Mouse (Mus musculus) cerebellum, adult 2 months (tissue): ENCODE results near the gene Ksr1. TPM values are rescaled to one million over a fixed set of nuclear protein-coding genes. Genes with fewer than 3 reads are reported as not detected.

ENCODE experiments used
- DNase-seq, 2 experiments: peaks; one replicate each; pipeline ENCODE4 v3.0.0; 2021
- H3K27ac ChIP-seq: fragments of 200-500 bp; 2 replicates; pipeline ENCODE4 v1.5.1; 2012; ENCODE audit warnings: low read length, control low read depth, inconsistent platforms; ENCODE audit not compliant: insufficient read depth
- H3K27me3 ChIP-seq: fragments of 200-500 bp; 2 replicates; pipeline ENCODE4 v1.6.1; 2012; ENCODE audit warnings: inconsistent platforms, mild to moderate bottlenecking, low read length, moderate library complexity; ENCODE audit not compliant: control insufficient read depth, insufficient read depth
- H3K4me1 ChIP-seq: fragments of 200-500 bp; 2 replicates; pipeline ENCODE4 v1.6.1; 2011; ENCODE audit warnings: low read length; ENCODE audit not compliant: control insufficient read depth, insufficient read depth
- H3K4me3 ChIP-seq: fragments of 200-500 bp; replicated peaks from 2 replicates; pipeline ENCODE3; 2011; ENCODE audit warnings: mild to moderate bottlenecking, low read depth, low read length, control low read depth; ENCODE audit not compliant: insufficient read depth
- CTCF ChIP-seq: fragments of 200-500 bp; IDR thresholded peaks from 2 replicates; pipeline ENCODE4 v1.5.1; 2011; ENCODE audit warnings: low read depth, mild to moderate bottlenecking, control low read depth, low read length, moderate library complexity, borderline replicate concordance; ENCODE audit not compliant: insufficient read depth
- POLR2A ChIP-seq: fragments of 200-500 bp; IDR thresholded peaks from 2 replicates; pipeline ENCODE4 v1.6.1; 2011; ENCODE audit warnings: low read length, control low read depth, borderline replicate concordance; ENCODE audit not compliant: insufficient read depth
- WGBS: fragments of 180-500 bp; shearing (Covaris S2); methylation state at CpG from one replicate; pipeline ENCODE4 v1.1.7; 2018; 5-methylcytosine and 5-hydroxymethylcytosine counted together
- polyA plus RNA-seq: library from polyadenylated mRNA; depleted of rRNA; stranded (reverse); fragments of >200 nt; gene quantifications from 2 replicates; pipeline ENCODE4 v1.2.3, GENCODE M21; 2012

Gene Ksr1
- polyA plus RNA-seq, 1 experiment: 23.2 TPM

GRCm38 (mm10) chr11:79020535-79021045 is 125.6 kb downstream of the Ksr1 start:
- no peak for TF ChIP-seq CTCF
- TF ChIP-seq POLR2A: no peak
- DNase-seq: no peak
- 75% methylated on average over 21 of the region's 21 CpGs for WGBS
- Histone ChIP-seq H3K27me3 (no peaks in the 10 kb centered on the region), H3K27ac (no peak overlapping the region), H3K4me1 (no peaks in the 10 kb centered on the region; the same call in 1 of the 2 replicates), H3K4me3 (no peak overlapping the region)

- Histone ChIP-seq H3K27ac (no peak overlapping the region), H3K4me1 (no peaks in the 10 kb centered on the region; the same call in 1 of the 2 replicates), H3K27me3 (no peaks in the 10 kb centered on the region), H3K4me3 (no peak overlapping the region)
- TF ChIP-seq POLR2A (no peak), CTCF (peak; percentile 28; the same call in 1 of the 2 replicates)
- DNase-seq: no peak
- WGBS: 69% methylated on average over 17 of the region's 17 CpGs
Measured at GRCm38 (mm10) chr11:79019839-79020534, 126.2 kb downstream of the Ksr1 start.

DNA sequence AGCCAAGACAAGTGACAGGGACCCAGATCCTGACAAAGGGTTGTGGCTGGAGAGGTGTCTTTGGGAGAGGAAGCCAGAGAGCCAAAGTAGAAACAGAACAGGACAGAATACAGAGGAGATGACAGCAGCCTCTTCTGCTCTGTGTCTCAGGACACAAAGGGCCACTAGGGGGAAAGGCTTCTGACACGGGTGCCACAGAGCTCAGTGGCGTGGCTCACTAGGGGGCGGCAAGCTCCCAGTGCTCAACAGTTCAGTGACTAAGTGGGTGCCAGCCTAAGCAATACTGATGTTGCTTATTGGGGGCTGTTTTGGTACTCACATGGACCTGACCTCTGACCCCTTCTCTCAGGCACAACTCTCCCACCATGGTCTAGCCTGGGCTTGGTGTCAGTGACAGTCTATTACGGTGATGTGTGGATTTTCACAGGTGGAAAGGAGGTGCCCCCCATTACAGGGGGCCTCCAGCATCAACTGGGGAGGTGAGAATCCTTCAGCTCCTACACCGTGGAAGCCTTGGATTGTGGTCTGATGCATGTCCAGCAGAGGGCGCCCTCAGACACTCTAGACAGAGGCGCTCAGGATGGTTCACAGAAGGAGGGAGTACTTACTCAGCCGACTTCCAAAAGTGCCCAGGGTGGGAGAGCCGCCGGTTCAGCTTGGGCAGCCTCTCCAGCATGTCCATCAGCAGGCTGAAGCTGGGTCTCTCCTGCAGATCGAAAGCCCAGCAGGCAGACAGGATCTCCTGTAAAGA is 127.1 kb downstream of the Ksr1 start:
- no peaks in the 10 kb centered on the region for H3K27me3 ChIP-seq
- no peaks in the 10 kb centered on the region; the same call in 1 of the 2 replicates for H3K4me1 ChIP-seq
- peak; percentile 32 to 64 for DNase-seq
- no peak overlapping the region for H3K27ac ChIP-seq
- no peak overlapping the region for H3K4me3 ChIP-seq
- WGBS: 54% methylated on average over 11 of the region's 11 CpGs
- no peak for TF ChIP-seq POLR2A
- peak; percentile 69 for TF ChIP-seq CTCF

DNA sequence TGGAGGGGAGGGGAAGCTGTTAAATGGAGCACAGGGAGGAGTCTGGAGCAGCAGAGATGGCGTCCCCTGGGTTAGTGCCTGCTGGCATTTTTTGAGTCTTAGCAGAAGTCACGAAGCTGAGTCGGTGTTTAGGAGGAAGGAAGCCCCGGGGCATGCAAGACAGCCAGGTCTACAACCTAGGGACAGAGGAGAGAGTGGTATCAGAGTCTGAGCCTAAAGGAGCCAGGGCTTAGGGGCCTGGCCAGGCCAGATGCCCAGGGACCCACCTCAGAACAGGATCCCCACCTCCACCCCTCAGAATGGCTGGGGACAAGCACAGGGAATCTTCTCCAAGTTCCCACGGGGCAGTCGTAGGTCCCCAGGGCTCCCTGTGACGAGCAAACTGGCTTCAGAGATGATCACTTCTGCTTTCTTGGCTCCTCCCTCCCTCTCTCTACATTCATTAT is 129.0 kb downstream of the Ksr1 start:
- no peak overlapping the region for H3K27ac ChIP-seq
- H3K27me3 ChIP-seq: no peaks in the 10 kb centered on the region
- no peaks in the 10 kb centered on the region; the same call in 1 of the 2 replicates for H3K4me1 ChIP-seq
- no peak for TF ChIP-seq POLR2A
- no peak for TF ChIP-seq CTCF
- H3K4me3 ChIP-seq: no peak overlapping the region
- 63% methylated on average over 7 of the region's 7 CpGs for WGBS
- DNase-seq: no peak

DNA sequence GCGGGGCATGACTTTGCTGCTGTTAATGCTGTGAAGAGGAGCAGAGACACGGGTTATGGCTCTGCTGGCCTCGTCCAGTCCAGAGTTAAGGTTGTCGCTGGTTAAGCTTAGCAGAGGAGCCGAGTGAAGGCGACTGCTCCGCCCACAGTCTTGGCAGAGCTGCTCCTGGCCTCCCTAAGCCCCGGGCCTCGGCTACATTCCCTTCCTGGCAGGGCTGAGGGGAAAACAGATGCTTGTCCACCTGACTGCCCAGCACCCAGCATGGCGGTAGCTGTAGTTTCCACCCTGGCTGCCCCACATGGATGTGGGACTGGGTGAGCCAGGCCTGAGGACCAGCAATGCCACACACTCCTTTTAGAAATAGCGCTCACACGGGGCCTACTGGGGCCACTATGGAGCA is 130.0 kb downstream of the Ksr1 start:
- H3K27ac ChIP-seq: no peak overlapping the region
- no peak for DNase-seq
- H3K4me3 ChIP-seq: no peak overlapping the region
- TF ChIP-seq POLR2A: no peak
- no peak for TF ChIP-seq CTCF
- no peaks in the 10 kb centered on the region for H3K27me3 ChIP-seq
- H3K4me1 ChIP-seq: no peaks in the 10 kb centered on the region; the same call in 1 of the 2 replicates
- 25% methylated on average over 12 of the region's 12 CpGs for WGBS

- H3K27ac ChIP-seq: no peak overlapping the region
- 81% methylated on average over 24 of the region's 24 CpGs for WGBS
- TF ChIP-seq CTCF: no peak
- no peaks in the 10 kb centered on the region for H3K27me3 ChIP-seq
- no peaks in the 10 kb centered on the region; the same call in 1 of the 2 replicates for H3K4me1 ChIP-seq
- H3K4me3 ChIP-seq: no peak overlapping the region
- DNase-seq: no peak
Measured at GRCm38 (mm10) chr11:79015660-79016215, 130.5 kb downstream of the Ksr1 start.

GRCm38 (mm10) chr11:79014602-79015325 is 131.4 kb downstream of the Ksr1 start:
- TF ChIP-seq CTCF (no peak), POLR2A (no peak)
- Histone ChIP-seq H3K4me3 (no peak overlapping the region), H3K27me3 (no peaks in the 10 kb centered on the region), H3K4me1 (no peaks in the 10 kb centered on the region; the same call in 1 of the 2 replicates), H3K27ac (no peak overlapping the region)
- 81% methylated on average over 15 of the region's 15 CpGs for WGBS
- no peak for DNase-seq
